Mouse (Mus musculus): ENCODE measurements at regions not wholly inside any gene's neighbourhood (a gene's known extent, or its start where the extent isn't known, plus 50 kb on each side); places are given as distances from the start of the nearest gene placed in this dataset.
A peak's percentile ranks its signal among the peaks of the same experiment; 100 is the strongest.

GRCm38 (mm10) chr8:103370394-103370793, 585.0 kb upstream of the Cdh11 start:
- no peak for DNase-seq

GRCm38 (mm10) chr8:103373007-103373406, 587.6 kb upstream of the Cdh11 start:
- no peak for DNase-seq

- DNase-seq = no peak
These were observed 588.7 kb upstream of the Cdh11 start for GRCm38 (mm10) chr8:103374151-103374550.

- DNase-seq = no peak
These were observed 593.1 kb upstream of the Cdh11 start for GRCm38 (mm10) chr8:103378545-103378944.

- no peak for DNase-seq
These were observed 596.1 kb upstream of the Cdh11 start for GRCm38 (mm10) chr8:103381575-103381974.

- no peak for DNase-seq
These were observed 605.9 kb upstream of the Cdh11 start for GRCm38 (mm10) chr8:103391359-103391758.

GRCm38 (mm10) chr8:103395316-103395715, 609.9 kb upstream of the Cdh11 start:
- no peak for DNase-seq

- DNase-seq = no peak
These were observed 612.7 kb upstream of the Cdh11 start for GRCm38 (mm10) chr8:103398179-103398578.

- no peak for DNase-seq
These were observed 614.0 kb upstream of the Cdh11 start for GRCm38 (mm10) chr8:103399466-103399865.

GRCm38 (mm10) chr8:103400143-103400542, 614.7 kb upstream of the Cdh11 start:
- no peak for DNase-seq

GRCm38 (mm10) chr8:103402731-103403130, 617.3 kb upstream of the Cdh11 start:
- no peak for DNase-seq

GRCm38 (mm10) chr8:103403826-103404225, 618.4 kb upstream of the Cdh11 start:
- no peak for DNase-seq

- no peak for DNase-seq
These were observed 620.3 kb upstream of the Cdh11 start for GRCm38 (mm10) chr8:103405787-103406186.

GRCm38 (mm10) chr8:103406921-103407320, 621.5 kb upstream of the Cdh11 start:
- no peak for DNase-seq

- peak; percentile 11 to 29 for DNase-seq
These were observed 622.2 kb upstream of the Cdh11 start for GRCm38 (mm10) chr8:103407631-103408030.

GRCm38 (mm10) chr8:103408411-103408810, 623.0 kb upstream of the Cdh11 start:
- DNase-seq = no peak

- DNase-seq = no peak
These were observed 623.7 kb upstream of the Cdh11 start for GRCm38 (mm10) chr8:103409121-103409551.

GRCm38 (mm10) chr8:103412731-103413130, 627.3 kb upstream of the Cdh11 start:
- no peak for DNase-seq

GRCm38 (mm10) chr8:103413589-103414575, 628.4 kb upstream of the Cdh11 start:
- peak in 1 of 2 experiments; percentile 20 for DNase-seq

- DNase-seq = no peak
These were observed 637.0 kb upstream of the Cdh11 start for GRCm38 (mm10) chr8:103422313-103422973.

GRCm38 (mm10) chr8:103425967-103426366, 640.5 kb upstream of the Cdh11 start:
- no peak for DNase-seq

- DNase-seq = no peak
These were observed 645.5 kb upstream of the Cdh11 start for GRCm38 (mm10) chr8:103430874-103431492.

All from adrenal gland, postnatal 36 days (tissue).